Mouse (Mus musculus): ENCODE data around the gene Med8.

Med8 gene

DNA sequence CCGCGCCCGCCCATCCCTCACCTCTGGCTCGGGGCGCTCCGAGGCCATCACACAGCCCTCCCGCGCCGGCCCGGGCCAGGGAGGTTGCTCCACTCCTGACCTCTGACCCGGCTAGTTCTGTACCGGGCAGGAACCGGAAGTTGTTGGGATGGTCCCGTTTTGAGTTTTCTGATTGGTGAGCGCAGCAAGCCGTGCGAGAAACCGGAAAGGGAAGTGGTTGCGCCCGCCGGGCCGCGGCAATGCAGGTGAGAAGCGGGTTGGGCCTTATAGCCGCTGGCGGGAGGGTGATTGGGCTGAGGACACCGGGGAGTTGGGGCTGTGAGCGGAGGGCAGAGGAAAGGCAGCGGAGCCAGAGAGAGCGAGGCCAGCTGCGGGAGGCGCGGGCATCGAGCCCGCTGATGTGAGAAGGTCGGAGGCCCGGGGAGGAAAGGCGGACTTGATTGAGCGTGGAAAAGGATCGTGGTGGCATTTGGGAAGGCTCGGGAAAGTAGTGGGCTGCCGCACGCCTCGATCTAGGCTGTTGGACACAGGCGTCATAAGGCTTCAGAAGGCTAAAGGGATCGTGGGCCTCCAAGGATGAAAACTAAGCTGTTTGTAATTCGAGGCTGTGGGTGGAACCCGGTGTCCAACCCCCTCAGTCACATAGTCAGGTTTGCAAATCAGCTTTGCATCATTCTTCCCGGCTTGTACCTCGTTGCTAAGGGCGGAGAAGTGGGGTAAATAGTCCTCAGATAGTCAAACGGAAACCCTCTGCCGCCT, at the start of gene Med8, which contains the start of gene Szt2:
Gene Med8 (plus strand): TSS at position 196 of the 759 bp plus-strand sequence.
Gene Szt2 (minus strand): TSS at position 132 of the 759 bp plus-strand sequence.
- peak; percentile 90 for DNase-seq

DNA sequence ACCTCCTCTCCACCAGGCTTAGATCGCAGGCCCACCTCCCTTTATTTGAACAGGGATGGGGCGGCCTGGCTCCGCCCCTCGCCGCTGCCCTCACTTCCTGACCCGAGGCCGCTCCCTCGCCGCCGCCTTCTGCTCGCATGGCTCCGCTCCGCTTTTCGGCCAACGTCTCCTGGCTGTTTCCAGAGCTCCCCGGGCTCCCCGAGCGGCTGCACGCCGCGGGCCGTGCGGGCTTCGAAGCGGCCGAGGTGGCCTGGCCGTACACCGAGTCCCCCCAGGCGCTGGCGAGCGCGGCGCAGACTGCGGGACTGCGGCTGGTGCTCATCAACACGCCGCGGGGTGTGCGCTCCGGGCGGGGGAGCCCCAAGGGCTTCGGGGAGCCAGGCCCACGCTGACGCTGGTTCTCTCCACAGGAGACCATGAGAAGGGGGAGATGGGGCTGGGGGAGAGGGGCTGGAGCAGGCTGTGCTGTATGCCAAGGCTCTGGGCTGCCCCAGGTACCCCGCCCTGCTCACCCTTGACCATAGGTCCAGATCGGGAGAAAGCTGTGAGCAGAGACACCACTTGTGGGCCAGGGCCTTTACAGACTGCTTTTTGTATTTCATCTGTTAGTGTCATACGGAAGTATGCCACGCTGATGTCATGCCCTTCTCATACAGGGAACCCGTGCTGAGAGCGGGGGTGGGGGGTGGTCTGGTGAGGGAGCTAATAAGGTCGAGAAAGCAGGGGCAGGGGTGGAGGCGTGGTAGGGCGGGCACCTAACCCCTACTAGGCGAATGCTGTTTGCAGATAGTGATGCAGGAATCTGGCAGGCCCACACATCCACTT, 49.0 kb upstream of the Med8 start:
- DNase-seq, result peak; percentile 31

DNA sequence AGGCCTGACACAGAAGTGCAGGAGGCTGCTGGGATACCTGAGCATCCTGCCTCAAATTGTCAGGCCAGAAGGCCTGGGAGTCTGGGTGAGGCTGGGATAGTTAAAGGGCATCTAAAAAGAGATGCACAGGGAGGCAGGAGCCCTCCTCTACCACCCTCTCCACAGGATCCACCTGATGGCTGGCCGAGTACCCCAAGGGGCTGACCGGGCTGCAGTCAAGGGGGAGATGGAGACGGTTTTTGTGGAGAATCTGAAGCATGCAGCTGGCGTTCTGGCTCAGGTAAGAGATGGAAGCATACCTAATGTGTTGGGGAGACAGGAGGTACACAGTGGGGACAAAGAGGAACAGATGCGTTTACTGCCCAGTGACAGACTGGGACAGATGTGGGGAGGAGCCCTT, 47.7 kb upstream of the Med8 start:
- DNase-seq, result no peak

DNA sequence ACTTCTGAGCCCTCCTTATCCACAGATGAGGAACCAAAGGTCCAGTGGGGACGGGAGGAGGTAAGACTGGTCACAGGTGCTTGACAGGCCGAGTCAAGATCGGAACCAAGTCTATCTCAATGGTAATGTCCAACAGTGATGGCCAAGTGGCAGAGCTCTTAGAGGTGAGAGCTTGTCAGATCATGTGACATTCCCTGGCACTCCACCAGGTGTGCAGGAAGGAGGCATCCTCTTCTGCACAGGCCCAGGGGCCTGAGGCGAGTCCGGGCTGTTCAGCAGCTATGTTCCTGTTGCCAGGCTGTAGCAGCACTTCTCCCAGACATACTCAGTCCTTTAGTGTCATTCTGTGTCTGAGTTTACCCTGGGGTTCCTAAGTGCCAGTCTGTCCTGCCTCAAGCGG, 46.3 kb upstream of the Med8 start:
- DNase-seq, result no peak

DNA sequence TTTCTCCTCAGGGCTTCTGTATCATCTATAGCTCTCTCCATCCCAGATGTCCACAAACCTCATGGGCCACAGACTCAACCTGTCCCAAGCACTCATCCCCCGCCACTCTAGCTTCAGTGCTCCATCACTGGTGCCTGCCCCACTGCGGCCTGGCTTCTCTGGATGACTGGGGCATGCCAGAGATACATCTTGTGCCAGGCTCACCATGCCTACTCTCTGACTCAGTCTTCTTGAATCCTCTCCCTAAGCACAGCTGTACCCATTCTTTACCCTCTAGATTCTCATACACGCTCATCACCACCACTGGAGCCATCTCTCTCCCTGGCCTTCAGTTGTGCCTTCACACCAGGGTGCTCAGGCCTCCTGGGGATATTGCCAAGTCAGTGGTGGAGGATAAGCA, 45.2 kb upstream of the Med8 start:
- no peak for DNase-seq

DNA sequence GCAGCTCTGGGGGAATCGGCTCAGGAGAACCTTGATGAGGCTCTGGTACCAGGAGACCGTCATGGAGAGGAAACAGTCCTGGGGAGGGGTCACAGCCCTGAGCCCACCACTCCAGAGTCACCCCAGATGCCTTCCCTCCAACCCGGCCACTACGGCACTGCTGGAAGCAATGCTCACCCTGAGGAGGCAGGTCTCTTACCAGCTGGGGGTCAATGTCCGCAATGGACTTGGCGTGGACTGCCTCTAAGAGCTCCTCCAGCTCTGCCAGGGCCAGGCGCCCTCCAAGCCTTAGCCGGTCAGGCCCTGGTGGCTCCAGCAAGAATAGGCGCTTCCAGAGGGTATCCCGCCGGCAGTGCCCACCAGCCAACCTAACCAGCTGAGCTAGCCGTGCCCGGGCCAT, 44.5 kb upstream of the Med8 start:
- no peak for DNase-seq

DNA sequence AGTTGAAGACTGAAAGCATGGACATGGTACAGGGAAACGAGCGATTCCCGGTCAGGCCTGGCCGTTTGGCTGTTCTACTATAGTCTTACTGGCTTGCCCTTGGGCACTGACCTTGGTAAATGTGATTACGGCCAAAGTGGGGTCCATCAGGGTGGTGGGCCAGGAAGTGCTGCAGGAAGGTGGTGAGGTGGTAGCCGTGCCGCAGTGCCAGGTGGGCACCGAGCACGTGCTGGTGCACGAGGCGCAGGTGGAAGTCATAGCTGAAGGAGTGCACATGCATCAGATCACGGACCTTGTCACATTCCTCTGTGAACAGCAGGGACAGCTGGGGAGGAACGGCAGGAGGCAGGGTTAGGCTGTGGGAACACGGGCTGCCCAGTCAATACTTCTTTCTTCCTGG, 43.1 kb upstream of the Med8 start:
- no peak for DNase-seq

DNA sequence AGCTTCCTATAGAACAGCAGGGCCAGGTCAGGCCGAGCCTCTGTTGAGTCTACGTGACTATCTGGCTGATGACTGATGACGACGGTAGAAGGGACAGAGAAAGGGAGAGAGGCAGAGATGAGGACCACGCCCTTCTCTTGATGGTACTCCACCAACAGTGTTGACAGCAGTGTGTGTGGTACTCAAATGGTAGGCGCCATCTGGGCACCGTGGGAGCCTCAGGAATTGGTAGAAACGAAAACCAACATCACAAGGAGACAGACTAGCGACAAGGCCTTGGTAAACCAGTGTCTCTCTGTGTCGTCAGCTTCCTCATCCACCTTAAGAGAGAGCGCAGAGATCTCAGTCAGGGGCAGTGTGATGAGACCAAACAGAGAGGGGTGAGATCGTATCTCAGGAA, 41.6 kb upstream of the Med8 start:
- peak; percentile 57 for DNase-seq

DNA sequence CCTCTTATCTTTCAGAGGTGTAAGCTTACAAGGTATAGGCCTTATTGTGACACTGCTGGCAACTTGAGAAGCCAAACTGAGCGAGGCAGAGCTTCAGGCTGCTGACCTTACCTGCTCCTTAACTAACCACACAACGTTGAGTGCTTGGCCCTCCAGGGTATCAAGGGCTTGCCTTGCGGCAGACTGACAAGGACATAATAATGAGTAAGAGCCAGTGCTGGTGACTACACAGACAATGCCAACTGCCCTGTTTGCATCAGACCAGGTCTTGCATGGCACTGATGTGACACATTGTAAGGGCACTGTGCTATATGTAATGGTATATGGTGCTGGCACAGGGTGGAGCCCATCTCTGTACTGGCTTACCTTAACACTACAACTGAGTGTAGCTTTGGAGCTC, 40.5 kb upstream of the Med8 start:
- DNase-seq, result no peak

DNA sequence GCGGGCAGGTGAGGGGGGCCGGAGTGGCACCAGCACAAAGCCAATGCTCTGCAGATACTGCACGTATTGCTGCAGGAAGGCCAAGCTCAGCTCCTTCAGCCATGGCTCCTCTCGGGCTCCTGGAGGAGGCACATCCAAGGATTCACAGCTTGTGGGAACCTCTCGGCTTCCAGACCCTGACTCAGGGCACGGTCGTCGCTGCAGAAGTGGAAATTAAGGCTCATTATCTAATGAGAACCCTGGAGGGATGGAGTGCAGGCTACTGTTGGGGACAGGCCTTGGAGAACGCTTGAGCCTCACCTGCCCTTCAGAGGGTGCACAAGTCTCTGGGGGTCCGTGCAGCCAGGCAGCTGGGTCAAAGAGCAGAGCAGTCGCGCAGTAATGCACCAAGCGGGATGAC, 37.3 kb upstream of the Med8 start:
- DNase-seq, result no peak

DNA sequence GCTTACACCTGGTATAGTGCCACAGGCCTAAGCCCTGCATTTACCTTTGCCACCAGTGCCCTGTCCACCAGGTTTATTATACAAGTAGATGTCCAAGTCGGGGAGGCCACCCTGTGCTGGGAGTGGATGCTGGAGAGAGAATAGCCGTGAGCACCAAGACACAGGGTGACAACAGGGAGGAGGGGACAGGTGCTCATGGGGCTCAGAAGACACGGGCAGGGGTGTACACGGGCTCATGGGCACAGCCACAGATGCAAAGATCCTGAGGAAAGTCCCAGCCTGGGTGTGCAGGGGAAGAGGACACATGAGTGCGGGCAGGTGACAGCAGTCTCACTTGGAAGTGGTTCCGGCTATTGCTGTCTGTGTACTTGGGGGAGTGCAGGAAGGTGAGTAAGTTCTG, 33.1 kb upstream of the Med8 start:
- DNase-seq, result no peak

DNA sequence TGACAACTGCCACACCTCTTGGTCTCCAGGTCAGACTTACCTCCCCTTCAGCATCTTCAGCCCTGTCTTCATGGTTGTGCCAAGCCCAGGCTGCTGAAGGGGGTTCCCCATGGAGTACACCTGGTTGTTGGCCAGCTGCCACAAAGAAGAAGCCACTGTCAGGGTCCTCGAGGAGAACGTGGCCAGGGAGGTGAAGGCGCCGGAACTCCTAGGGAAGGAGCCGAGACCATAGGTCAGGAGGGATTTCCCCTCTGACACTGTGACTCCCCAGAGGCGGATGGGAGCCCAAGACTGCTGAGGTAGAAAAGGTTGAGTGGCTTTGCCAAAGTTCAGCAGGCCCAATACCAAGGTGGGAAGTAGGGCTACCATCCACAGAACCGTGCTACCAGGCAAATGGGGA, 25.9 kb upstream of the Med8 start:
- DNase-seq, result no peak

DNA sequence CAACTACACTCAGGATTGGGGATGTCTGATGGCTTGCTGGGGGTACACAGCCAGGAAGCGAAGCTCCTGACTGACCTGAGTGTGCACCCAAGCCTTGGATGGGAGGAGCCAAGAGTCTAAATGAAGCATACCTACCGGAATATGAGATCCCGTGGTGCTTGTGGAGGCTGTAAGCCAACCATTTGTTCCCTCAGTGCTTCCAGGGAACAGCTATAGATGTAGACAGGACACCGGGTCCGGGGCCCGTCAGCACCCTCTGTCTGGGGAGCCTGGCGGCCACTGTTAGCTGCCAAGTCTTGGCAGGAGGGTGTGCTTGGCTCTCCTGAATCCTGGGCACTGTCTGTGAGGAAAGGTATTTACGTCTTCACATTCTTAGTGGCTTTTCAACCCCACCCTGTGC, 21.8 kb upstream of the Med8 start:
- DNase-seq, result no peak

DNA sequence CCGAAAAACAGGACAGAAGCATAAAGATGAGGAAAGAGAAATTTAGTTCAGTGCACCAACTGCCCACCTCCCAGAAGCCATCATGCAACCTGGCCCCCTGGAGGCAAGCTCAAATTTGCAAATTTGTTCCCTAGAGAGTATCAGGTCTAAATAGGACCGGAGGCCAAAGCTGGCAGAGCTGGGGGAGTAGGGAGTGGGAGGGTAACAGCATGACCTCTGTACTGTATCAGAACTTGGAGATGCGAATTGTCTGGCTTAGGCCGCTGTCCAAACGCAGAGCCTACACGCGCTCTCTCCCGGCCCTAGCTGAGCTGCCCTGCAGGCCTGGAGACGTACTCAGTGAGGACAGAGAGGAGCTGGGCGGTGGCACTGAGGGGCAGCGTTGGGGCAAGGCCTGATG, 19.0 kb upstream of the Med8 start:
- no peak for DNase-seq

DNA sequence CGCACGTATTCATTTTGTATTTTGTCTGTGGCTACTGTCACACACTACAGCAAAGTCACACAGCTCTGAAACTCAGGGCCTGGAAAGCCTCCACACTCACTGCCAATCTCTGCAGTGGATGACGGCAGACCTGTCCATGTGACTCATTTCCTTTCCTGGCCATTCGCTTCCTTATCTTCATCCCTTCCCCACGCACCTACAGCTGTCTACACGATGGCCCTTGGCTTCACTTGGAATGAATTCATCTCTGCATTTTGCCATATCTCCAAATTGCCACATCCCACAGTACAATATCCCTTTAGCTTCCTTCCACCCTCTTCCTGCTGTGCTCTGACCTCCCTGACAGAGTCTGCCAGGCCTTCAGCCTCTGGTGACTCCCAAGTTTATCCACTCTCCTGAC, 14.6 kb upstream of the Med8 start:
- DNase-seq, result no peak

DNA sequence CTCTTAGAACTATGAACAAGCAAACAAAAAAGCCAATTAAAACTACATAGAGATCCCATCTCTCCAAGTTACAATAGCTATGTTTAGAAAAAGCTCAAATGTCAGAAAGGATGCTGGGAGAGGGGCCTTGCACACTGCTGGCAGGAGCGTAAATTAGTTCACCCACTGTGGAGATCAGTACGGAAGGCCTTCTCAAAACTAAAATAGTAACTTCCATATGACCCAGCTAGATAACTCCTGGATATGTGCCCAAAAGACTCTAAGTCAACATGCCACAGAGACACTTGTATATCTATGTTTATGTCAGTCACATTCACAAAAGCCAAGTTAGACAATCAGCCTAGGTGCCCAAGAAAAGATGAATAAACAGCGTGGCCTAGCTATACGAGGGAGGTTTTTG, 13.8 kb upstream of the Med8 start:
- DNase-seq, result no peak

DNA sequence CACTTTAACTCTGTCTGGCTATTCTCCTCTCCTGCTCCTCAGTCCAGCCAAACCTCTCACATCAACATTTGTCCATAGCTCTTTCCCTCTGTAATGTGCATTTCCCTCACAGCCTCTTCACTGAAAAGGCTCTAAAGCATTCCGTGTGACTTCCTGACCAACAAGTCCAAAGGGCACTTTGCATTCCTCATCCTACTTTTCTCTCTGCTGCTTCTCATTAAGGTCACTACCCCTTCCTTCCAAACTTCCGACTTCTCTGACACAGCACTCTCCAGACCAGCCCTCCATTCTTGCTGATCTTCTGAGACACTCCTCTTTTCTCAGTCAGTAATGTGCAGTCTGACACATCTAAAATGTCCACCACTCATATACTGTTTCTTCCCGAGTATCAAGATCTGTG, 12.7 kb upstream of the Med8 start:
- DNase-seq, result no peak

DNA sequence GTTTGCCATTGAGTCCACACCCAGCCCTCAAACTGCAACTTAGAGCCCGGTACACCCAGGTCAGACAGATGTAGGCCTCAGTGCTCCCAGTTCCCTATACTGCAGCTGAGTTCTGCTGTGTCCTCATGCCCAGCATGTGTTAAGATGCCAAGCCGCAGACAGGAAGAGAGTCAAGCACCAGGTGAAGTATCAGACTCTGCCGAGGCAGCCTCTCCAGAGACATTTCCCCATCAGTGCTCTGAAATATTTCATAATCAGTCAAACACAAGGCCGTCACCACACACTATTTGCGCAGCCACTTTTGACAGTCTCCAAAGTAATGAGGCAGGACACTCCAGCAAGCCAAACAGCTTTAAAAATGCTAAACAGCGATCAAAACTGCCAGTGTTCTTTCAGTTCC, 10.7 kb upstream of the Med8 start:
- DNase-seq, result no peak

DNA sequence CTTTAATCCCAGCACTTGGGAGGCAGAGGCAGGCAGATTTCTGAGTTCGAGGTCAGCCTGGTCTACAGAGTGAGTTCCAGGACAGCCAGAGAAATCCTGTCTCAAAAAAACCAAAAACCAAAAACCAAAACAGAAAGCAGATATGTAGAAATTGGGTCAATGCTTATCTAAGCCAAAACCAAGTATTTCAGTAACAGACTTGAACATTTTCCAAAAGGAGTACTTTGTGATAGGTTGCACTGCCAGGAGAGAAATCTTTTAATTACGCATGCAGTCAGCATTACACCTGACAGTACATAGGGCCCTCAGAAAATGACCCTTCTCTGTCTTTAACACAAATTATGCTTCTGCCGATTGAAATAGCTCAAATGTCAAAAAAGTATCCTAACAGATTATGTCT, 7.7 kb upstream of the Med8 start:
- DNase-seq, result no peak

DNA sequence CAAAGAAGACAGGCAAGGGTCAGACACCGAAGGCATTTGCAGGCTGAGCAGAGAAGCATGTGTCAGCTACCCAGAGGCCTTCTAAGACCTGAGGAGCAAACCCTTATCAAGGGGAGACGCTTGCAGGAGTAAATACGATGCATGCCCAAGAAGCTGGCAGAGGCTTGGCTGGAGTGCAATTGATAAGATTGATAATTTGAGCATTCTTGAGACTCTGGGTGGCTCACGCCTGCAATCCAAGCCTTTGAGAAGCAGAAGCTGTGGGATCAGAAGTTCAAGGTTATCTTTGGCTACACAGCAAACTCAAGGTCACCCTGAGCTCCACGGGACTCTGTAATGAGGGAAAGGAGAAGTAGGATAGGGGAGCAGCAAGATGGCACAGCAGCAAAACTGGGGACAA, 7.2 kb upstream of the Med8 start:
- DNase-seq, result no peak

DNA sequence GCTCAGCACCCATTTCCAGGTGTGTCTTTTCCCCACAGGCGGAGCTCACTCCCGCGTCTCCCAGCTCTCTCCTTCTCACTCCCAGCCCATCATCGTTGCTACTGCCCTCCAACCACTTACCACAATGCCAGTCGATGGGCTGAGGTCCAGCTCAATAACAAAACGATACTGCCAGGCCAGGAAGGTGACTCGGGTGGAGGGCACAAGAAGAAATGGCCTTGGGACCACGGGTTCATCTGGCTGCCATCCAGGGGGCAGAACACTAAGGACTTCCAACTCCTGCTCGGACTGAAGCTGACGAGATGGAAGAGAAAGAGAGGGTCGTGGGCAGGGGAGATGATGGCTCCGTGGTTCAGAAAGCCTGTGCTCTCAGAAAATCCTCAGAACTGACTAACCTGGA, 6.4 kb upstream of the Med8 start:
- DNase-seq, result no peak

DNA sequence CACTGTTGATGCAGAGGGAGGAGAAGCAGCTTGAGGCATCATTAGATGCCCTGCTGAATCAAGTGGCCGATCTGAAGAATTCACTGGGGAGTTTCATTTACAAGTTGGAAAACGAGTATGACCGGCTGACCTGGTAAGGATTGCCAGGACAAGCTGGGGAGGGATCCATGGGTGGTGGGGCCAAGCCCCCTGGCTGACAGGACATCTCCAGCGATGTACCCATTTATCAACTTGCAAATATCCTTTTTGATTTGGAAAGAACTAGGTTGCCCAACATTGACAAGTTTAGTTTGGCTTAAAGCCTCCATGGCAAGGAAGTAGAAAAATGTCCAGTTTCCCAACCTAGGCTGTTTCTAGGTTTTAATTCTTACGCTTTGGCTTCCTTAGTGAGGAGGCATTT, 1.7 kb downstream of the Med8 start:
- DNase-seq, result no peak

DNA sequence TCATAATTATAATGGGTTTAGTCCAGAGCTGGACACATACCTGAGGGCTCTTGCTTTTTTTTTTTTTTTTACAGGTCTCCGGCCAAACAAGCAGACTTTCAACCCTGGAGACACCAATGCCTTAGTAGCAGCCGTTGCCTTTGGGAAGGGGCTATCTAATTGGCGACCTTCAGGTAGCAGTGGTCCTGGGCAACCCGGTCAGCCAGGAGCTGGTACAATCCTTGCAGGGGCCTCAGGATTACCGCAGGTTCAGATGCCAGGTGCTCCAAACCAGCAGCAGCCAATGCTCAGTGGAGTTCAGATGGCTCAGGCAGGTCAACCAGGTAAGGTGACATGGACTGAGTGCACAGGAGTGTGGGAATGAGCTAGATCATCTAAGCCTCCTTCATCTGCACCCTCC, 4.4 kb downstream of the Med8 start:
- no peak for DNase-seq

DNA sequence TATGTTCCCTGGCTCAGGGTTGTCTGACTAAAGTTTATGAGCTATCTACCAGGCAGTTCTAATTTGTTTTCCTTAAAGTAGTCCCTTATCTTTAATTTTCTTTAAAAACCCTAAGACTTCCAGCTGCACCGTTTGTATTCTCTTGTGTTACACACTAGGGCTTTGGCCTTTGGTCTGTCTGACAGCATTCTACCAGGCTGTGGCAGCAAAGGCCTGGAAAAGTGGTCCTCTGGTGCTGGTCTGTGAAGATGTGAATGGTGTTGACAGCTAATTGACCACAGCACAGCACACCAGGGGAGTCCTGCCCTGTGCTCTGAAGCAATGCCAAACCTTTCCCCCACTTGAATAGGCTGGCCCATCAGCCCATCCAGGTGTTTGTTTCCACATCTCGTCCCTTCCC, 6.6 kb downstream of the Med8 start:
- no peak for DNase-seq

DNA sequence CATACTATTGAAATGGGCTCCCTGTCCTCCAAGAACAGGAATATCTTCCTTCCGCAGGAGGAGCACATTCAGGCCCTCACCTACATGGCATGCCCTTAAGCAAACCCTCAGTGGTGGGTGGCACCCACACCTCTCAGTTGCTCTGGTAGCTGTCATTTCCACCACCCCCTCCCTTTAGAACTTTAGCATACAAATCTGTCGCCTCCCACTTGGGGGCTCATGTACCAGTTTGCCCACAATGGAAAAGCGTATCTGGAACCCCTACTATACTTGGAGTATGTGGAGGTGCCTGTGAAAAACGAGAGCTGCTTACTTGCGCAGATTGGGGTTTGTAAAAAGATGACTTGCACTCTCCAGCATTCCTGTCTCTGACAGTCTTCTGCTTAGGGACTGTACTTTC, 7.2 kb downstream of the Med8 start:
- no peak for DNase-seq
